Mouse (Mus musculus): ENCODE results near the gene Gcnt2.

DNA sequence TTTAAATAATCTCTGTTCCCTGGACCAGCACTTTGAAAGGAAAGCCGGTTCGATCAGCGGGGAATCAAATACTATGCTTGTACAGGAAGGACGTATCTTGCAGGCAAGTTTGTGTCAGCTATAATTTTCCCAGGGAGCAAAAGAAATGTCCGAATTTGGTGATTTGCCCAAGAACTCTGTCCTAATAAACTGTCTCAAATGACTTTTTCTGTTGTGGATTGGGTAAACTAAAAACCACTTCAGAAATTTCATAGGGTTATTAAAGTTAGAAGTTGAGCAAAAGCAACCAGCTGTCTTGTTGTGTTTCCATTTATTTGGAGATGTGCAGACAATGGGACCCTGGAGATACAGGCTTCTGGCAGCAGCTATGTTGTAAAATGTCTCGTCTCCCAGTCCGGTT is 47.7 kb downstream of the Gcnt2 start:
- no peak for TF ChIP-seq CTCF (IDR thresholded peaks at IDR 0.05; ENCODE audit: low read depth)
- no peak for TF ChIP-seq EP300 (optimal IDR thresholded peaks at IDR 0.05)

All from stomach, postnatal 0 days (tissue).